Mouse (Mus musculus) erythroblast, embryonic 14.5 days (primary cell): ENCODE data around the gene Tmem51. TPM values are rescaled to one million over a fixed set of nuclear protein-coding genes. Genes with fewer than 3 reads are reported as not detected.

Experiments
- H3K27me3 ChIP-seq: 2 replicates; pipeline ENCODE4 v1.6.1; 2012; ENCODE audit warnings: inconsistent platforms; ENCODE audit not compliant: control insufficient read depth
- H3K36me3 ChIP-seq: 2 replicates; pipeline ENCODE4 v1.6.1; 2012; ENCODE audit warnings: mild to moderate bottlenecking, inconsistent platforms; ENCODE audit not compliant: control insufficient read depth
- H3K4me1 ChIP-seq: 2 replicates; pipeline ENCODE4 v1.6.1; 2012; ENCODE audit warnings: inconsistent platforms; ENCODE audit not compliant: control insufficient read depth
- H3K4me3 ChIP-seq: replicated peaks from 2 replicates; pipeline ENCODE3; 2012; ENCODE audit warnings: moderate library complexity, mild to moderate bottlenecking, inconsistent platforms
- H3K9me3 ChIP-seq: 2 replicates; pipeline ENCODE4 v1.6.1; 2012; ENCODE audit warnings: low read length, inconsistent platforms, mixed read lengths; ENCODE audit not compliant: control insufficient read depth
- GATA1 ChIP-seq: IDR thresholded peaks from 2 replicates; pipeline ENCODE4 v1.6.1; 2012; ENCODE audit warnings: low read length, inconsistent platforms, mixed read lengths
- TAL1 ChIP-seq: IDR thresholded peaks from 3 replicates; pipeline ENCODE4 v1.6.1; 2012; ENCODE audit warnings: low read length, inconsistent platforms, mixed read lengths
- polyA plus RNA-seq: library from polyadenylated mRNA; stranded (reverse); fragments of >175 nt; gene quantifications from 2 replicates; pipeline ENCODE4 v1.2.3, GENCODE M21; 2012

The Tmem51 gene
- polyA plus RNA-seq, 1 experiment, result 0.15 TPM

- Histone ChIP-seq H3K27me3 (no peaks in the 10 kb centered on the region), H3K9me3 (no peaks in the 10 kb centered on the region)
Observed at GRCm38 (mm10) chr4:141993347-141994061, 90.6 kb downstream of the Tmem51 start.

GRCm38 (mm10) chr4:141992530-141993204 is 91.4 kb downstream of the Tmem51 start:
- H3K36me3 ChIP-seq, result no peaks in the 10 kb centered on the region
- no peaks in the 10 kb centered on the region for H3K9me3 ChIP-seq
- no peaks in the 10 kb centered on the region for H3K27me3 ChIP-seq
- TF ChIP-seq GATA1 (no peak), TAL1 (no peak)
- peaks cover 6% of the 10 kb centered on the region for H3K4me1 ChIP-seq
- no peak overlapping the region for H3K4me3 ChIP-seq

More at GRCm38 (mm10) chr4:141993347-141994061, 90.6 kb downstream of the Tmem51 start:
- Histone ChIP-seq H3K4me1 (peaks cover 10% of the 10 kb centered on the region), H3K36me3 (no peaks in the 10 kb centered on the region), H3K4me3 (no peak overlapping the region)
- TF ChIP-seq TAL1 (no peak), GATA1 (no peak)

- Histone ChIP-seq H3K4me3 (no peak overlapping the region), H3K27me3 (no peaks in the 10 kb centered on the region), H3K36me3 (no peaks in the 10 kb centered on the region), H3K9me3 (no peaks in the 10 kb centered on the region), H3K4me1 (no peaks in the 10 kb centered on the region)
- TF ChIP-seq GATA1, result no peak
- no peak for TF ChIP-seq TAL1
Observed at GRCm38 (mm10) chr4:141988178-141988577, 95.9 kb downstream of the Tmem51 start.

- H3K27me3 ChIP-seq, result no peaks in the 10 kb centered on the region
- TF ChIP-seq GATA1, result no peak
- TF ChIP-seq TAL1, result no peak
- no peaks in the 10 kb centered on the region for H3K36me3 ChIP-seq
- H3K4me1 ChIP-seq, result no peaks in the 10 kb centered on the region
- H3K4me3 ChIP-seq, result no peak overlapping the region
- H3K9me3 ChIP-seq, result peaks cover 2% of the 10 kb centered on the region; the same call in 1 of the 2 replicates
Observed at GRCm38 (mm10) chr4:141983689-141984088, 100.4 kb downstream of the Tmem51 start.

GRCm38 (mm10) chr4:141981475-141981874 is 102.6 kb downstream of the Tmem51 start:
- peaks cover 2% of the 10 kb centered on the region; the same call in 1 of the 2 replicates for H3K9me3 ChIP-seq
- no peaks in the 10 kb centered on the region for H3K27me3 ChIP-seq
- H3K36me3 ChIP-seq, result no peaks in the 10 kb centered on the region
- no peak for TF ChIP-seq GATA1
- TF ChIP-seq TAL1, result no peak
- no peak overlapping the region for H3K4me3 ChIP-seq
- no peaks in the 10 kb centered on the region for H3K4me1 ChIP-seq

Other genes with a start within 250 kb of the Tmem51 start
- not detected in 2 replicates for gene Ctrc, start 237.9 kb downstream of the Tmem51 start, polyA plus RNA-seq
- 3.7 and 4.2 TPM in 2 replicates for gene Efhd2, start 209.4 kb downstream of the Tmem51 start, polyA plus RNA-seq
- gene Fhad1, start 69.2 kb downstream of the Tmem51 start, polyA plus RNA-seq, result not detected in 2 replicates
- 0.05 TPM in 1 of 2 replicates, not detected in the other for gene Kazn, start 155.1 kb upstream of the Tmem51 start, polyA plus RNA-seq